Mouse (Mus musculus) olfactory bulb, adult 2 months (tissue): ENCODE results near the gene Faf1.

ENCODE experiments used
- CTCF ChIP-seq: fragments of 200-500 bp; IDR thresholded peaks from 2 replicates; pipeline ENCODE4 v1.5.1; 2012; ENCODE audit warnings: low read depth, mild to moderate bottlenecking, low read length, moderate library complexity; ENCODE audit not compliant: insufficient read depth
- POLR2A ChIP-seq: fragments of 200-500 bp; IDR thresholded peaks from 2 replicates; pipeline ENCODE4 v1.6.1; 2012; ENCODE audit warnings: mild to moderate bottlenecking, low read depth, low read length, moderate library complexity; ENCODE audit not compliant: insufficient read depth

GRCm38 (mm10) chr4:109987560-109988362, 311.4 kb downstream of the Faf1 start:
- TF ChIP-seq CTCF (no peak), POLR2A (no peak)
